Mouse (Mus musculus) adrenal gland, postnatal 25 days (tissue): ENCODE measurements around the gene Trim16. TPM values are rescaled to one million over a fixed set of nuclear protein-coding genes. Genes with fewer than 3 reads are reported as not detected.

ENCODE experiments used
- DNase-seq: peaks from one replicate; pipeline ENCODE4 v3.0.0; 2021; ENCODE audit warnings: mixed read lengths
- total RNA-seq: library from RNA; stranded (reverse); gene quantifications from 2 replicates; pipeline ENCODE4 v1.2.3, GENCODE M21; 2021

The Trim16 gene
- total RNA-seq, 1 experiment from 2014 or later: 5.9 TPM

DNA sequence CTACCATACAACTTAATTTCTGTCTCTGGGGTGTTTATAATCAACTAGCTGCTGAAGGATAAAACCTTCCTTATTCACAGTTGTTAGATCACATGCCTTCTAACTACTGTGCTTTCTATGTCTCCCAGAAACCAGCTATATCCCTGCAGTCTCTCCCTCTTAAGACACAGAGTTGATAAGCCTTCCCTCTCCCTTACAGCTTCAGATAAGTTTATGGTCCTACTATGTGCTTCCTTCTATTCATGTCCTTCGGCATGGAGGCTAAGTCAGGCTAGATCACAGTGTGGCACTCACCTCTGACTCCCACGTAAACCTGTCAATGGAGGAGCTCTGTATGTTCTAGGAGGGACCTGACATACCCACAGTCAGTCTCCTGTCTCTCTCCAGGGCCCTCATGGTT lies 10.4 kb downstream of the Trim16 start:
- no peak for DNase-seq

DNA sequence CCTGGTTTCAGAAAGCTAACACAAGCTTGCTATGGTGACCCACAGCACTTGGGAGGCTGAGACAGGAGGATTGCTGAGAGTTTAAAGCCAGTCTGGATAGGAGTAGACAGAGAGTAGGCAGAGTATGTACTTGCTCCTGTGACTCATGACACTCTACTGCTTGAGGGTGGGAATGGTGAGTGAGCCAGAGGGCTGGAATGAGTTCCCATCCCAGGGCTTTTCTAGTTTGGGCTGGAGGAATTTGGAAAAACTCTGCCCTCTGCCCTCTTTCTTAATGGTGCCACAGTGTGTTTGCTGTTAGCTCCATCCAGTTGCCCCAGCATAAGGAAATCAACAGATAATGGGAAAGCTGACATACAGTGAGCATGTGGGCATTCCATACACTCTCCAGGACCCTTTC lies 11.9 kb downstream of the Trim16 start:
- no peak for DNase-seq

DNA sequence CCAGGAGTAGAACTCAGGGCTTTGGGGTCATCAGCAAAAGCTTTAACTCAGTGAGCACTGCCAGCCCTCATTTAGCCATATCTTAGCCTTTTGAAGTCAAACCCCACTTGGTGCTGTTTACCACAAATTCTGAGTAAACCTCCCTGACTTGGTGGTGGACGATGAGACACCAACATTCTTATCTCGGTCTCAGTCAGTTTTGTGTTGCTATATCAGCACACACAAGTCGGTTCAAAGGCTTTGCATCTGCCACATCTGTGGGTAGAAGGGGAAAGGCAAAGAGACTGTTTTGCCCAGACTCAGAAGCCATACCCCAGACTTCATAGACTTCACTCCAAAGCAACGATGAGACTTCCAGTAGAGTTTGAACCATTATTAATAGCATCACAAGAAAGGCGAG lies 24.5 kb downstream of the Trim16 start:
- DNase-seq: no peak

DNA sequence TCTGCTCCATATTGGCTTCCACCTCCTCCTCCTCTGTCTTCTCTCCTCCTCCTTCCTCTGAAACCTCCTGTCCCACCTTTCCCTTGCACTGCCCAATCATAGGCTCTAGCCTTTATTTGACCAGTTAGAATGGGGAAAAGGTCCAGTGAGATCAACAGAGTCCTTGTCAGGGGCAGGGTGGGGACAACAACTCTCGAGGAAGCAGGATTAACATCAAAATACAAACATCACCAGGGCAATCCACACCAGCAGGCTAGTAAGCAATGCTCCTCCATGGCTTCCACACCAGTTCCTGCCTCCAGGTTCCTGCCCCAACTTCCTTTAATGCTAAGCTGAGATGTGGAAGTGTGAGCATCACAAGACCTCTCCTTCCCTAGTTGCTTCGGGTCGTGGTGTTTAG lies 25.7 kb downstream of the Trim16 start:
- no peak for DNase-seq

DNA sequence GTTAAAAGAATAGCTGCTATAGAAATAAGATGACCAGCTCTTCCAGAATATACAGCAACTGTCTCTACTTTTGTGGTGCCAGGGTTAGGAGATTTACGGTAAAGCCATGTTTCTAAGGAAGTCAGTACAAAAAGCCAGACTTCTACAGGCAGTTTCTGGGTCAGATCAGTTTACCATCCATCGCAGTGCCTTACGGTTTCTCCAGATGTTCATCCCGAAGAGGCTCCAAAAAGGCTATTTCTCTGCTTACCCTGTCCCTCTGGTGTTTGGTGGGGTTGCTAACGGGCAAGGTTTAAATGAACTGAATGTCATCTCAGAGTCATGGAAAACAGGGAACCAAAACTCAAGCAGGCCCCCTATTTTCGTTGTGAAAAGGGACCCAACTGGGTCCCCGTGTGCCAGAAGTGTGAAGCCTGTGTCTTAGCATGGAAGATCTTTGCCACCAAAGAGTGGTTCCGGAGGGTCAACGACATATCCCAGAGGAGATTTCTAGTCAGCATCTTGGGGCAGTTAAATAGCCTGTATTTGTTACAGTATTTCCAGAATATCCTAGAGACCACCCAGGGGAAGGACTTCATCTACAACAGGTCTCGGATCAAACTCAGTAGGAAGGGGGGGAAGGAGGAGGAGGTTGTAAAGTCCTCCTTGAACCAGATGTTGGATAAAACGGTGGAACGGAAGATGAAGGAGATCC lies 27.1 kb downstream of the Trim16 start, which contains the start of gene Fbxw10:
Fbxw10 (plus strand) TSS at position 109 of the 694 bp plus-strand sequence.
- DNase-seq: no peak

DNA sequence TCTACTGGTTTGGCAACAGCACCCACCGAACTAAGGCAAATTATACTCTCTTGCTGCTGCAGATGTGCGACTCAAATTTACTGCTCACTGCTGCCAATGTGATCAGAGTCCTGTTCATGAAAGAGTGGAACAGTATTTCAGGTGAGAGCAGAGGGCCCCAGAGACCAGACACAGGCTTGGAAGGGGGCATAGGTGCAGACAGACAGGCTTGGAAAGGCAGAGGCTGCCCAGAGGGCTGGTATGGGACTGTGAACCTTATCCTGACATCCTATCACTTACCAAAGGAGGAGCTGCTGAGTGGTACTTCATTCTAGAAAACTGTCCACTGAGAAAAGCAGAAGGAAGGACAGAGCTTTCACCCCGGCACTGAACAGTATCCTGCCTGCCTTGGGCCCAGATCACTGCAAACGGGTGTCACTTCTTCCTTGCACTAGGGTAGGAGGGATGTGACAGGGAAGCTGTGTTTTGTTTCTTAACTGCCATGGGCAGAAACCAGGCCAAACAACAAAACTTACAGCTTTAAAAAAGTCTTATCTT lies 27.7 kb downstream of the Trim16 start:
- DNase-seq: no peak

DNA sequence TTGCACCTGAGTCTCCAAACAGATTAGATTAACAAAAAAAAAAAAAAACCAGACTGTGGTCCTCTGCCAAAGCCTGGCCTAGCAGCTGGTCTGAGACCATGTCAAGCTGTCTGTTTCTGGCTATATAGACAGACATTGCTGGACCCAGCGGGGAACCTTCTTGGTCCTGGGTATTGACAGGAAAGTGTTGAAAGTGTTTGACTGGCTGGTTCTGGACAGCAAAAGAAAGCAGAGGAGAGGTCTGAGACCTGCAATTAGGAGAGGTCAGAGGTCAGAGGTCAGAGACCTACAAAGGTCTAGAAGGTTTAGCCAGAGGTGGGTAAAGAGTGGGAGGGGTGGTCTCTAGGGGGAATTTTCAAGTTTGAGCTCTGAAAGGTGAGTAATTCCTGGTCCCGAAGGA lies 28.3 kb downstream of the Trim16 start:
- no peak for DNase-seq

DNA sequence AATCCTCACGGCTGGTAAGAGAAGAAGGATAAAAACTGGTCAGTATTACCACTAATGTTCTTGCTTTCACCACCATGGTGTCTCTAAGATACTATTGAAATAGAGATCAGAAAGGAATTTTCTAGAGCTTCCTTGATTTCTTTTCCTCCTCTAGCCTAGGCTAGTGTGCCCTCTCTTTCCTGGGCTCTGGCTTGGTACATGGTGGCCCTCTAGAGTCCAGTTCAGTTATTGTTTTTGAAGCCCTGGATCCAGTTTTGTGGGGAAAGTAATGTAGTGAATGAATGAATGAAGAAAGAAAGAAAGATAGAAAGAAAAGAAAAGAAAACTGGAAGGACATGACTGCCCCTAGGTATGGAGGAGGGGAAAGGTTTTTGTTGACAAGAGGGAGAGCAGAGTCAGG lies 31.2 kb downstream of the Trim16 start:
- peak; percentile 9 for DNase-seq

DNA sequence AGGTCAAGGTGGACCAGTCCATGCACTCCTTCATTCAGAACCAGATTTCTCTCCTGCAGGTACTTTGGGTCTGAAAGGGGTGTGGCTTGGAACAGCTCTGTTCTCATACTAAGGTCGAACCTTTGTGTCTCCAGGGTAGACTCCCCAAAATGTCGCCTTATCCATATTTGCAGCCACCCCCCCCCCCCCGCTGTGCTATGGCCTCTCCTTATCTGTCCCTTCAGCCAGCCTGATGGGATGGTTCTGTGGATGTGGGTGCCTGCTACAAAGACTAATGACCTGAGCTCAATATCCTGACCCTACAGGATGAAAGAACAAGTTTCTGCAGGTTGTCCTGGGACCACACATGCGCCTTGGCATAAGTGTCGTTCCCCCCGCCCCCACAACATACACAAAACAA lies 33.3 kb downstream of the Trim16 start:
- DNase-seq: no peak

DNA sequence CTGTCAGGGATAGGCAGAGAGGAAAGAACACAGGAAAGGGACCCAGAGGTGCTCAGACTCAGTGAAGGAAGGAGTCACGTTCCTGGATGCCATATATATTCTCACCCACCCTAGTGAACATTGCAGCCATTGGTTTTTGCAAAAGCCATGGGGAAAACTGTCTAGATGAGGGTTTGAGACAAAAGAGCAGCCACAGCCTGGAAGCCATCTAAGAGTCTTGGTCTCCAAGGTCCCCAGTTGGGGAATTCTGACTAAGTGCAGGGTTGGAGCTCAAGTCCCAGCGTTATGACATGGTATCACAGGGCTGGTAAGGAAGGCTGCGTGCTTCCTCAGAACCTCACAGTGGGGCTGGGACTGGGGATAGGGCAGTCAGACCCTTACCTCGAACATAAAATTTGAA lies 45.5 kb downstream of the Trim16 start:
- peak; percentile 23 for DNase-seq

DNA sequence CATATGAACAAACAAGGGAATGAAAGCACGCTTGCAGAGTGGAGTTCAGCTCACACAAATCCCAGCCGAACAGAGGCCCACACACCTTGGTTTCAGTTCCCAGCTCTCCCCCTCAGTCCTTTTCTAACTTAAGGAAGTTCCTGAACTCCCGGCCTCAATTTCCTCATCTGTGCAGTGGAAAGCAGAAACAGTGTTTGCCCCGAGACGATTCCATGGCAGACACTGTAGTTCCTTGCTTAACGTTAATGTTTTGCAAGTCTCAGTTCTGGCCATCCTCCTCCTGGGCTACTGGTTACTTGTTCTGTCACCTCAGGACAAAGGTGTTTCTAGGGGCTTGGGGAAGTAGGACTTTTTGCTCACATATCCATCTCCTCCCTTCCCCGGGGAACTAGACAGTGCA lies 46.7 kb downstream of the Trim16 start:
- no peak for DNase-seq

DNA sequence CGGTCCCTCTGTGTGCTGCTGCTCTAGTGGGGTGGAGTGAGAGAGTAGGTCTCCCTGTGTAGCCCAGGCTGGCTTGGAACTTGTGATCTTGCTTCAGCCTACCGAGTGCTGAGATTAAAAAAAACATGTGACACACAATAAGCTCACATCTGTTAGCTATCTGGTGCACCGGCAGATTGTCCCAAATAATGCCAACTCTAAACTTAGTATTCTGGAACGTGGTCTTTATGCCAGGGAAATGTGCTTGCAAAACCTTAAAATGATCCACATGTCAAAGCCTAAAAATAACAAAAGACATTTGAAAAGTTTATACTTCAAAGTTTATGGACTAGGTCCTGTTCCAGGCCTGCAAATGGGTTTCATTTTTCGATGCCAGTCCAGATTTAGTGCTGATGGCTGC lies 49.2 kb downstream of the Trim16 start:
- no peak for DNase-seq

DNA sequence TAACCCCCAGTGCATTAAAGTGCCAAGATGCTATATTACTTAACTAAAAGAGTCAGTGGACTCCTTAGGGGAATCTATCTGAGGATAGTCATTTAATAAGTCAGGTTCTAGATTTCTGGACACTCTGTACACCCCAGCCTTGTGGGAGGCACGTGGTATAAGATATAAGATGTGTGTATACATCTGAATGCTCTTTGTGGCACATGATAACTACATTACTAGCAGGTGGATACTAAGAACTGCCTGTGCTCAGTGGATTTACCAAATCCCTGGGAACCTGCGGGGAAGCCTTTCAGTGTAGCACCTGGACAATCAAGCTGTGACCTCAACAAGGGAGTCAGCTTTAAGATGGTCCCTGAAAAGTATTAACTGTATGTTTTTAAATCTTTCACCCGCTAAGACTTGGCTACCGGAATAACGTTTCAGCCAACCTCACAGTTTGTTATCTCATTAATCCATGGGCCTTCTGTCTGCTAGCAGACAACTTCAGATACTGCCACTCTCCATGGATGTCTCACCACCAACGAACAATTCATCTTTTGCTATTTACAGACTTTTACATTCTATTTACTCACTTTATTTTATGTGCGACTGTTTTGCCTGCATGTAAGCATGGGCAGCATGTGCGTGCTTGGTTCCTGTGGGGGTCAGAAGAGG lies 49.8 kb downstream of the Trim16 start:
- no peak for DNase-seq

DNA sequence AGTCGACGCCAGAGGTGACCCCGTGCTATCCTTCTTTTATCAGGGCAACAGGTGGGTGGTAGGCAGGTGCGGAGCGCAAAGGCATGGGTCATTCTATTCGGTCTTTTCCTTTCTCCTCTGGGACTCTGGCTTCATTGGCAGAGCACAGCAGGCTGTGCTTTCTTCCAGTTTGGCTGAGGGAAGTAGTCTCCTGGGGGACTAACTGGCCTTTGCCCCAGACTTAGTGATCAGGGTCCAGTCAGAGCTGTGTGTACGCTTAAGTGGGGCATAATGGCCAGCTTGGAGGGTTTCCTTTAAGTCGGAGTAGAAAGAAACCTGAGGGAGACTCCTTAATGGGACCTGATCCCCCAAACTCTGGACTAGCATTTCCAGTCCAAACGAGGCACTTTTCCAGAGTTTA lies 53.4 kb downstream of the Trim16 start:
- DNase-seq: no peak

DNA sequence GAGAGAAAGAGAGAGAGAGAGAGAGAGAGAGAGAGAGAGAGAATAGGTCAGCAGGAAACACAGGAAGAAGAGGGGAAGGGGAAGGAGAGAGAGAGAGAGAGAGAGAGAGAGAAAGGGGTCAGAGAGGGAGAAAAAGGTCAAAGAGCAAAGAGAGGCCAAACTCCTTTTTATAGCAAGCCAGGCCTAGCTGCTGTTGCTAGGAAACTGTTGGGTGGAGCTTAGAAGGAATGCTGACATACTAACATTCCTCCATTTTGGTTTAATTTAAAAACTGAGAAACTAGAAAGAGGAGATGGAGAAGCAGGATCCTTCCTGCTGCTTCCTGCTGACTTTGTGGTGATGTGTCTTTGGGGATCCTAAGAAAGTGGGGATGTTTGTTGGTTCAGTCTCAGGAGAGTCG lies 55.7 kb downstream of the Trim16 start:
- DNase-seq: no peak

DNA sequence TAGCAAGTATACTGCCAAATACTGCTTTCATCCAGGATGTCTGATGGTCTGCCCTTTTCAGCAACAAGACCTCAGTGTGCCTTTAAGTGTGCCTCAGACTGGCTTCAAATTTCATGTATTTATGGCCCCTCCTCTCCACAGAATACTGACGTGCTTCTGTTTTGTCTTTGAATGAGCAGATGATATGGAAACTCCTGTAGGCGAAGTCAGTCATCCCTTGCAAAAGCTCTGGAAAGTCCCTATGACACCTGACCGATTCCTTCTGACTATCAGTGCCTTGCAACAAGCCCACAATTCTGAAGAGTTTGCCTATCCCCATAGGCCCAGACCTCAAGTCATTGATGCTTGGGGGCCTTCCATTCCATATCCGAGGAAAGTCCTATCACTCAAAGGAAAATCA lies 56.4 kb downstream of the Trim16 start:
- no peak for DNase-seq

DNA sequence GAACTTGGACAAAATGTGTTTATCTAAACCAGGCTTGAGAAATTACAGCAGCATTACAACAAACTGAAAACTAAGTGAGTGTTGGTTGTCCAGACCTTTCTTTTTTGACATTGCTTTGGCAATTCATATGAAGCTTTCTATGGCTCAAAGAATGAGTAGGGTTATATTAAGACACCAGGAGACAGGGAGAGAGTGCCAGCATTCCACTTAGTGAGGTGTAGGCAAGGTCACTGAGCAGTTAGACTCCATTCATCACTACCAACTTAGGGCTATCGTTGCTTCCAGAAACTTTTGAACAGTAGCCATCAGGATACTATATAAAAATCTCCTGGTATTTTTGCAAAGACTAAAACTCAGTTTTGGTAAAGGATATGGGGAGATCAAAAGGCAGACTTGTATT lies 57.4 kb downstream of the Trim16 start:
- no peak for DNase-seq

DNA sequence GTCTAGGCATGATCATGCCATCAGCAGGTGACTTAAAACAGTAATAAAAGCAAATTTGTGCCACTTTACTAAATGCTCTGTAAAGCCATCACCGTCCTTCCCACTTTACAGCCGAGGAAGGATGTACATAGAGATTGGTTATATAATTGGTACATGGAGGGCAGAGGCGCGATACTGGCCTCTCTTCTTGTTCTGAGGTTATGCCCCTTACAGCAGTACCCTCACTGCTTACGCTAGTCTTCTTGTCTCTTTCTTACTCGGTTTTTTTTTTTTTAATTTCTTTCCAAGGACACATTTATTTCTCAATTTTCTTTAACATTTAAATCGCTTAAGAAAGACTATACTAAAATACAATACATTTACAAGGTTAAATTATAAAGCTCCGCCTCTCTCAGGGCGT lies 58.7 kb downstream of the Trim16 start:
- no peak for DNase-seq

DNA sequence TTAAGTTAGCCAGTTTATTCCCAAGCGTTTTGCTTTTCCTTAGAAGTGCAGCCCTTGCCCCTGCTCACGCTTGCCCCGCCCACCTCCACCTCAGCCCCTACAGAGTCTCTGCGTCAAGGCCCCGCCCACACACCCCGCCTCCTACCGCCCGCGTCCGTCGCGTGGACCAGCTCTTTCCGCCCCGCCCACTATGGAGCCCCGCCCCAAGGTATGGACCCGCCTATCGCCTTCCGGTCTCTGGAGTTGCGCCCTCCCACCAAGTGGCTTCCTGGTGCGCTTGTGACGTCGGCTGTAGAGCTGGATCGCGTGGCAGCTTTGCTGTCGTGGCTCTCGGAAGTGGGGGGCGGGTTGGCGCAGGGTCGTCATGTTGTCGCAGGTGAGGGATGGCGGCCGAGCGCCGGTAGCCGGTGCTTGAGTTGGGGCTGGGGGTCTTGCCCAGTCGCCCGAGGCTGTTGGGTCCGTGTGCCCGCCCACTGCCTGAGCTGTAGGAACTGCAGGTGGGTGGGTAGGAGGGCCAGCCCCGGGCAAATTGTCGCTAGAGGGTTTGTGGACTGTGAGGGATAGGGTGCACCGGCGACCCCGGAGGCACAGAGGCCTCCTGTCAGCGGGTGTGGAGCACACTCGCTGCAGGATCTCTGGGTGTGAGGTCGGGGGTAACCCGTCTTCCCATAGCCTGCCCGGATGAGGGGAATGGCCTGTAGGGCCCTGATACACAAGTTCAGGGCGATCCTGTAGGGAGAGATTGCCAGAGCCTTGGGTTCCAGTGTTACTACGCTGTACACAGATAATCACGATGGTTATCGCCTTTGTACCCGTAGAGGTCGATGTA lies 59.4 kb downstream of the Trim16 start, which contains the start of gene Tvp23b:
Tvp23b (plus strand) TSS at position 236 of the 829 bp plus-strand sequence.
- peak; percentile 99 for DNase-seq

DNA sequence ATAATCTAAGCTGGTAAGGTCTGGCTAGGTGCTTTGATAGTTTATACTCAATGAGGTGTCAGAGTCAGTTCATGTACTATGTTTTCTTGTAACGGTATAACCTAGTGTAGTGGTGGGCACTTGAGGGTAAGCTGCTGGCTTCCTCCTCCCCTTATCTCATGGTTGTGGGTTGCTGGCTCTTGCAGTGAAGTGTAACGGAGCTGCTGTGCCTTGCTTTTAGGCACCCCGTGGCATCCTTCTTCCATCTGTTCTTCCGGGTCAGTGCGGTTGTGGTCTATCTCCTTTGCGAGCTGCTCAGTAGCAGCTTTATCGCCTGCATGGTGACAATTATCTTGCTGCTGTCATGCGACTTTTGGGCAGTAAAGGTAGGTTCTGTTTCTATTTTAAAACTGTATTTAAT lies 63.4 kb downstream of the Trim16 start:
- no peak for DNase-seq

DNA sequence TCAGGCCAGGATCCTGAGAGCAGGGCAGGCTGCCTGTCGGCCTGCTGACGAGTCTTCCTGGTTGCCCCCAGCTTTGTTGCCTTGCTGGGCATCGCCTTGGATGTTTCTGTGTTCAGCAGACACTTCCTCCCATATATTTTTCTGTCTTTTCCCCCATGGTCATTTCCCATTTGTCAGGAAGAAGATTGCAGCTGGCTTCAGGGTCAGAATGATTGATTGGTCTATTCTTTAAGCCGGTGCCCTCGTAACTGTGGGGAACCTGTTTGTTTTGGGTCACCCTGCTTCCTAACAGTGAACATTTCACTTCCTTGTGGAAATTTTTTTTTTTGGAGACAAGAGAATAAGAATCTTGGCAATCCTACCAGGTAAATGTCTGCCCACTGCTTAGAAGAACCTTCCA lies 65.3 kb downstream of the Trim16 start:
- DNase-seq: no peak

DNA sequence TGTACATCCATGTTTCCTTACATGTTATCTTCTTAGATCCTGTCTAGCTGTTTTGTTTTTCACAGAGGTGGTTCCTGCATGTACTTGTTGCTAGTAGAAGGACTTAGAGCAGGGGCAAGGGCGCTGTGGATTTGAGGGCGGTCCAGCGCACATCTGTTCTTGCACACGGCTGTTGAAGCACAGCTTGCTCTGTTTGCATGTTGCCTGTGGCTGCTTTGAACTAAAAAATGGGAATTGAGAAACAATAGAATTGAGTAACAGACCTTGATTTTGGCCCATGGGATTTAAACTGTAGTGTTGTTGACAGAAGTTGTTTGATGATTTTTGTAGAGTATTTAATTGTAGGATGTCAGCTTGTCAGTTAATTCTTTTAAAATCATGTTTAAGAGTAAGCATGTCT lies 70.8 kb downstream of the Trim16 start:
- no peak for DNase-seq

DNA sequence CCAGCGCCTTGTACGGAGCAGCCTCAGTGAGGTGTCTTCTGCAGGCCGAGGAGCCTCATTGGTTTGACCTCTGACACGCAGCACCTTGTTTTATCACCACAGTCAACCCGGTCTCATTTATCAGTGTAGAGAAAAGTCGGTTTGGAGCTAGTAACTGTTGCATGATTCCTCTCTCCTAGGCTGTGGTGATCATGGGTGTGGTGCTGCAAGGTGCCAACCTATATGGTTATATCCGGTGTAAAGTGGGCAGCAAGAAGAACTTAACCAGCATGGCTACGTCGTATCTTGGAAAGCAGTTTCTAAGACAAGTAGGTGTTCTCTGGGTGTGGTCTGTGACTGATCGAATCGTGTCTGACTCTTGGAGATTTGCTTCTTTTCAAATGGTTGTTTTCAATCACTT lies 71.7 kb downstream of the Trim16 start:
- no peak for DNase-seq
